Mouse (Mus musculus) heart, embryonic 10.5 days (tissue): ENCODE measurements around the gene Dph7. TPM values are rescaled to one million over a fixed set of nuclear protein-coding genes. Genes with fewer than 3 reads are reported as not detected.

Experiments used
- DNase-seq: peaks from one replicate; pipeline ENCODE4 v3.0.0-alpha.2; 2017; ENCODE audit warnings: low spot score
- H3K27ac ChIP-seq: fragments of 300-500 bp; sonication (generic); 2 replicates; pipeline ENCODE4 v1.5.1; 2016; ENCODE audit warnings: mild to moderate bottlenecking
- H3K27me3 ChIP-seq: fragments of 300-500 bp; sonication (generic); 2 replicates; pipeline ENCODE4 v1.6.1; 2016; ENCODE audit warnings: mild to moderate bottlenecking; ENCODE audit not compliant: poor library complexity, insufficient read depth, severe bottlenecking
- H3K36me3 ChIP-seq: fragments of 300-500 bp; sonication (generic); 2 replicates; pipeline ENCODE4 v1.6.1; 2016; ENCODE audit warnings: mild to moderate bottlenecking, moderate library complexity
- H3K4me1 ChIP-seq: fragments of 300-500 bp; sonication (generic); 2 replicates; pipeline ENCODE4 v1.6.1; 2016; ENCODE audit warnings: mild to moderate bottlenecking
- H3K4me3 ChIP-seq: fragments of 300-500 bp; sonication (generic); 2 replicates; pipeline ENCODE4 v1.5.1; 2016; ENCODE audit warnings: mild to moderate bottlenecking, moderate library complexity
- H3K9me3 ChIP-seq: fragments of 300-500 bp; sonication (generic); 2 replicates; pipeline ENCODE4 v1.6.1; 2016; ENCODE audit warnings: mild to moderate bottlenecking, moderate library complexity
- WGBS: fragments of 180-500 bp; shearing (Covaris S2); methylation state at CpG from one replicate; pipeline ENCODE4 v1.1.7; 2016; 5-methylcytosine and 5-hydroxymethylcytosine counted together
- microRNA-seq: library from miRNA; unstranded; fragments of <30 nt; microRNA quantifications from one replicate; pipeline ENCODE4, GENCODE M21; 2017
- polyA plus RNA-seq: library from polyadenylated mRNA; unstranded; fragments of >200 nt; fragmentation: Nextera tagmentation; extraction: Ambion mirVana; gene quantifications from 2 replicates; pipeline ENCODE4 v1.2.1, GENCODE M21; 2016

Gene Dph7
- polyA plus RNA-seq, 1 experiment from 2014 or later = 27.6 TPM

GRCm38 (mm10) chr2:24976960-24977359 is 14.8 kb downstream of the Dph7 start:
- no peaks in the 10 kb centered on the region for H3K9me3 ChIP-seq
- 84% methylated on average over 5 of the region's 5 CpGs for WGBS
- peaks cover 16% of the 10 kb centered on the region for H3K36me3 ChIP-seq
- peak; percentile 79 for DNase-seq
- H3K4me3 ChIP-seq = peak overlapping the region; percentile 66; the same call in 1 of the 2 replicates
- no peaks in the 10 kb centered on the region for H3K27me3 ChIP-seq
- H3K4me1 ChIP-seq = peaks cover 14% of the 10 kb centered on the region
- H3K27ac ChIP-seq = peak overlapping the region; percentile 86; the same call in 1 of the 2 replicates

GRCm38 (mm10) chr2:24987762-24988161 is 25.6 kb downstream of the Dph7 start:
- no peaks in the 10 kb centered on the region for H3K4me1 ChIP-seq
- no peak overlapping the region for H3K27ac ChIP-seq
- no peak for DNase-seq
- no peaks in the 10 kb centered on the region for H3K9me3 ChIP-seq
- 54% methylated on average over 2 of the region's 2 CpGs for WGBS
- no peak overlapping the region for H3K4me3 ChIP-seq
- peaks cover 12% of the 10 kb centered on the region; the same call in 1 of the 2 replicates for H3K36me3 ChIP-seq
- H3K27me3 ChIP-seq = no peaks in the 10 kb centered on the region

- Histone ChIP-seq H3K27ac (no peak overlapping the region), H3K36me3 (peaks cover under 1% of the 10 kb centered on the region; the same call in 1 of the 2 replicates), H3K27me3 (no peaks in the 10 kb centered on the region), H3K9me3 (no peaks in the 10 kb centered on the region), H3K4me1 (no peaks in the 10 kb centered on the region), H3K4me3 (no peak overlapping the region)
- 91% methylated on average over 6 of the region's 6 CpGs for WGBS
- peak; percentile 68 for DNase-seq
These were observed 33.1 kb downstream of the Dph7 start for GRCm38 (mm10) chr2:24995332-24995731.

GRCm38 (mm10) chr2:24996471-24996870 is 34.3 kb downstream of the Dph7 start:
- Histone ChIP-seq H3K4me1 (no peaks in the 10 kb centered on the region), H3K4me3 (no peak overlapping the region), H3K27me3 (no peaks in the 10 kb centered on the region), H3K36me3 (no peaks in the 10 kb centered on the region), H3K27ac (no peak overlapping the region), H3K9me3 (no peaks in the 10 kb centered on the region)
- DNase-seq = no peak
- WGBS = 91% methylated on average over 2 of the region's 2 CpGs

- no peak overlapping the region for H3K4me3 ChIP-seq
- DNase-seq = no peak
- H3K4me1 ChIP-seq = no peaks in the 10 kb centered on the region
- 68% methylated on average over 3 of the region's 3 CpGs for WGBS
- H3K27me3 ChIP-seq = no peaks in the 10 kb centered on the region
- no peaks in the 10 kb centered on the region for H3K9me3 ChIP-seq
- H3K36me3 ChIP-seq = peaks cover 4% of the 10 kb centered on the region
- no peak overlapping the region for H3K27ac ChIP-seq
These were observed 38.5 kb downstream of the Dph7 start for GRCm38 (mm10) chr2:25000544-25001235.

- no peaks in the 10 kb centered on the region for H3K4me1 ChIP-seq
- no peak for DNase-seq
- 81% methylated on average over 9 of the region's 9 CpGs for whole genome bisulfite sequencing
- peaks cover 4% of the 10 kb centered on the region for H3K36me3 ChIP-seq
- no peaks in the 10 kb centered on the region for H3K9me3 ChIP-seq
- no peak overlapping the region for H3K27ac ChIP-seq
- H3K4me3 ChIP-seq = no peak overlapping the region
- H3K27me3 ChIP-seq = no peaks in the 10 kb centered on the region
These were observed 42.0 kb downstream of the Dph7 start for GRCm38 (mm10) chr2:25003946-25004786.

- Histone ChIP-seq H3K36me3 (peaks cover 4% of the 10 kb centered on the region), H3K4me1 (no peaks in the 10 kb centered on the region), H3K27me3 (no peaks in the 10 kb centered on the region), H3K9me3 (no peaks in the 10 kb centered on the region), H3K4me3 (no peak overlapping the region), H3K27ac (no peak overlapping the region)
- 83% methylated on average over 1 of the region's 1 CpGs for WGBS
- no peak for DNase-seq
These were observed 44.6 kb downstream of the Dph7 start for GRCm38 (mm10) chr2:25006767-25007166.

- no peak for DNase-seq
- H3K9me3 ChIP-seq = no peaks in the 10 kb centered on the region
- H3K27ac ChIP-seq = no peak overlapping the region
- H3K4me3 ChIP-seq = no peak overlapping the region
- H3K27me3 ChIP-seq = no peaks in the 10 kb centered on the region
- H3K4me1 ChIP-seq = no peaks in the 10 kb centered on the region
- peaks cover under 1% of the 10 kb centered on the region; the same call in 1 of the 2 replicates for H3K36me3 ChIP-seq
These were observed 46.0 kb downstream of the Dph7 start for GRCm38 (mm10) chr2:25008250-25008649.

Small RNAs within 50 kb of the gene (microRNA-seq; reads per million reads assigned to microRNA genes)
- not detected for gene Gm22875

Other genes with a start within 250 kb of the Dph7 start
- gene Cacna1b, start 199.2 kb upstream of the Dph7 start, polyA plus RNA-seq = 0.21 and 0.57 TPM in 2 replicates
- gene Ehmt1, start 42.8 kb upstream of the Dph7 start, polyA plus RNA-seq = 73.0 and 85.4 TPM in 2 replicates
- gene Arrdc1, start 27.1 kb upstream of the Dph7 start, polyA plus RNA-seq = 15.3 and 19.5 TPM in 2 replicates
- 16.8 and 20.8 TPM in 2 replicates for gene Zmynd19, start 12.6 kb upstream of the Dph7 start, polyA plus RNA-seq
- 126 and 132 TPM in 2 replicates for gene Mrpl41, start 12.7 kb downstream of the Dph7 start, polyA plus RNA-seq
- 7.9 and 9.3 TPM in 2 replicates for gene Pnpla7, start 13.6 kb downstream of the Dph7 start, polyA plus RNA-seq
- 52.2 and 53.2 TPM in 2 replicates for gene Nsmf, start 92.0 kb downstream of the Dph7 start, polyA plus RNA-seq
- 0.13 TPM in 1 of 2 replicates, not detected in the other for gene Entpd8, start 117.9 kb downstream of the Dph7 start, polyA plus RNA-seq
- gene Noxa1, start 132.7 kb downstream of the Dph7 start, polyA plus RNA-seq = 0.14 TPM in 1 of 2 replicates, not detected in the other
- gene Nrarp, start 218.4 kb downstream of the Dph7 start, polyA plus RNA-seq = 5.7 and 5.9 TPM in 2 replicates
- gene Tor4a, start 234.5 kb downstream of the Dph7 start, polyA plus RNA-seq = 7.7 and 8.4 TPM in 2 replicates
- gene Nelfb, start 249.1 kb downstream of the Dph7 start, polyA plus RNA-seq = 90.9 and 99.8 TPM in 2 replicates